Mouse (Mus musculus) limb, embryonic 14.5 days (tissue): ENCODE measurements at regions not wholly inside any gene's neighbourhood (a gene's known extent, or its start where the extent isn't known, plus 50 kb on each side); places are given as distances from the start of the nearest gene placed in this dataset.

ENCODE experiments used
- ATAC-seq: fragments of 200-750 bp; cut with Nextera tagmentation; 2 replicates; pipeline ENCODE4 v1.8.0; 2017; ENCODE audit warnings: low read depth, moderate number of reproducible peaks, moderate TSS enrichment; ENCODE audit not compliant: low FRiP score
- DNase-seq: peaks from one replicate; pipeline ENCODE4 v3.0.0-alpha.2; 2015; ENCODE audit warnings: low spot score
- H3K27ac ChIP-seq: fragments of 300-500 bp; sonication (generic); replicated peaks from 2 replicates; pipeline ENCODE4 v1.5.1; 2014; ENCODE audit warnings: low read depth, mild to moderate bottlenecking, low read length, moderate library complexity, mixed read lengths
- H3K27me3 ChIP-seq: fragments of 300-500 bp; sonication (generic); 2 replicates; pipeline ENCODE4 v1.6.1; 2014; ENCODE audit warnings: low read length, mixed read lengths; ENCODE audit not compliant: control insufficient read depth, insufficient read depth
- H3K36me3 ChIP-seq: fragments of 300-500 bp; sonication (generic); 2 replicates; pipeline ENCODE4 v1.6.1; 2014; ENCODE audit warnings: mild to moderate bottlenecking, low read length, moderate library complexity, mixed read lengths; ENCODE audit not compliant: control insufficient read depth, insufficient read depth
- H3K4me1 ChIP-seq: fragments of 300-500 bp; sonication (generic); 2 replicates; pipeline ENCODE4 v1.6.1; 2014; ENCODE audit warnings: antibody characterized with exemption, low read length, mixed read lengths; ENCODE audit not compliant: control insufficient read depth, insufficient read depth
- H3K4me2 ChIP-seq: fragments of 300-500 bp; sonication (generic); replicated peaks from 2 replicates; pipeline ENCODE4 v1.6.1; 2014; ENCODE audit warnings: low read depth, mild to moderate bottlenecking, low read length, moderate library complexity; ENCODE audit not compliant: severe bottlenecking
- H3K4me3 ChIP-seq: fragments of 300-500 bp; sonication (generic); replicated peaks from 2 replicates; pipeline ENCODE4 v1.5.1; 2014; ENCODE audit warnings: low read length
- H3K9ac ChIP-seq: fragments of 300-500 bp; sonication (generic); 2 replicates; pipeline ENCODE4 v1.6.1; 2014; ENCODE audit warnings: mild to moderate bottlenecking, low read depth, low read length, moderate library complexity; ENCODE audit not compliant: severe bottlenecking
- H3K9me3 ChIP-seq: fragments of 300-500 bp; sonication (generic); 2 replicates; pipeline ENCODE4 v1.6.1; 2016; ENCODE audit warnings: low read length; ENCODE audit not compliant: control insufficient read depth
- POLR2A ChIP-seq: fragments of 200-500 bp; IDR thresholded peaks from 2 replicates; pipeline ENCODE4 v1.8.0; 2012; ENCODE audit warnings: inconsistent platforms, mild to moderate bottlenecking, moderate library complexity, borderline replicate concordance; ENCODE audit not compliant: insufficient read depth, insufficient read length; ENCODE audit errors: extremely low read depth
- WGBS: fragments of 180-500 bp; shearing (Covaris S2); extraction: QIAGEN DNeasy Blood & Tissue Kit; methylation state at CpG from one replicate; pipeline ENCODE4 v1.1.7; 2014; 5-methylcytosine and 5-hydroxymethylcytosine counted together

GRCm38 (mm10) chr12:7445238-7445637, 532.2 kb upstream of the Apob start:
- no peak for TF ChIP-seq POLR2A
- H3K4me3 ChIP-seq, result no peak overlapping the region

GRCm38 (mm10) chr12:7450506-7450905, 526.9 kb upstream of the Apob start:
- Histone ChIP-seq H3K4me2 (no peak overlapping the region), H3K27me3 (no peaks in the 10 kb centered on the region), H3K4me1 (no peaks in the 10 kb centered on the region), H3K27ac (no peak overlapping the region), H3K9ac (no peak overlapping the region), H3K9me3 (no peaks in the 10 kb centered on the region), H3K36me3 (no peaks in the 10 kb centered on the region), H3K4me3 (no peak overlapping the region)
- no peak for TF ChIP-seq POLR2A
- WGBS, result 7% methylated on average over 2 of the region's 2 CpGs
- DNase-seq, result no peak
- ATAC-seq, result no peak

More at GRCm38 (mm10) chr12:7445238-7445637, 532.2 kb upstream of the Apob start:
- Histone ChIP-seq H3K27ac (no peak overlapping the region), H3K4me2 (no peak overlapping the region), H3K9ac (no peak overlapping the region), H3K4me1 (no peaks in the 10 kb centered on the region), H3K9me3 (no peaks in the 10 kb centered on the region), H3K36me3 (no peaks in the 10 kb centered on the region), H3K27me3 (no peaks in the 10 kb centered on the region)
- no peak for DNase-seq
- 83% methylated on average over 2 of the region's 2 CpGs for WGBS
- ATAC-seq, result no peak

GRCm38 (mm10) chr12:7457036-7457435, 520.4 kb upstream of the Apob start:
- no peak overlapping the region for H3K9ac ChIP-seq
- H3K27me3 ChIP-seq, result no peaks in the 10 kb centered on the region
- DNase-seq, result no peak
- no peak for ATAC-seq
- no peak overlapping the region for H3K27ac ChIP-seq
- 91% methylated on average over 5 of the region's 5 CpGs for WGBS
- no peaks in the 10 kb centered on the region for H3K4me1 ChIP-seq
- TF ChIP-seq POLR2A, result no peak
- H3K9me3 ChIP-seq, result no peaks in the 10 kb centered on the region
- no peak overlapping the region for H3K4me3 ChIP-seq
- H3K36me3 ChIP-seq, result no peaks in the 10 kb centered on the region
- no peak overlapping the region for H3K4me2 ChIP-seq

- Histone ChIP-seq H3K9ac (no peak overlapping the region), H3K4me3 (no peak overlapping the region), H3K4me2 (no peak overlapping the region), H3K27ac (no peak overlapping the region), H3K9me3 (no peaks in the 10 kb centered on the region), H3K36me3 (no peaks in the 10 kb centered on the region), H3K4me1 (no peaks in the 10 kb centered on the region), H3K27me3 (no peaks in the 10 kb centered on the region)
- 73% methylated on average over 4 of the region's 4 CpGs for WGBS
- DNase-seq (no peak), ATAC-seq (no peak)
- no peak for TF ChIP-seq POLR2A
These were observed 519.9 kb upstream of the Apob start for GRCm38 (mm10) chr12:7457544-7457943.

- Histone ChIP-seq H3K9ac (no peak overlapping the region), H3K27ac (no peak overlapping the region), H3K36me3 (no peaks in the 10 kb centered on the region), H3K4me1 (no peaks in the 10 kb centered on the region), H3K4me3 (no peak overlapping the region), H3K4me2 (no peak overlapping the region), H3K27me3 (no peaks in the 10 kb centered on the region), H3K9me3 (no peaks in the 10 kb centered on the region)
- WGBS, result 5% methylated on average over 1 of the region's 1 CpGs
- TF ChIP-seq POLR2A, result no peak
- ATAC-seq (no peak), DNase-seq (no peak)
These were observed 512.5 kb upstream of the Apob start for GRCm38 (mm10) chr12:7464947-7465346.
